Mouse (Mus musculus): ENCODE measurements around the gene Ccdc32. TPM values are rescaled to one million over a fixed set of nuclear protein-coding genes. Genes with fewer than 3 reads are reported as not detected.

Ccdc32 gene
- polyA plus RNA-seq, 1 experiment from 2014 or later: 20.0 TPM

DNA sequence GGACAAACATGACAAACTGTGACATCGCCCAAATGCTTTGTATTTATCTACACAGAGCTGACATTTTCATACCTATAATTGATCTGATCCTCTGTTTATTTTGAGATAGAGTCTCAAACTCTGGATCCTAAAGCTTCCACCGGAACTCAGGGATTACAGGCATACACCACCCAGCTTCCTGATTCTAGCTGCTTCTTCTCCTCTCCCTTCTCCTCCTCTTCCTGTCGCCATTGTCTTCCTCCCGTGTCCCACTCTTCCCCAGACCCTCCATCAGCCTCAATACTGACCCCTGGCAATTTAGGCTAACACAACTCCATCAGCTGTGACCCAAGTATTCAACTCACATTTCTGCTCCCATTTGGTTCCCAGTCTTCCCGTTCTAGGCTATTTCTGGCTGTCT is 52.3 kb downstream of the Ccdc32 start:
- H3K4me1 ChIP-seq (replicated peaks): peaks cover 10% of the 10 kb centered on the region
- WGBS: 14% methylated on average over 5 of the region's 5 CpGs
- H3K9ac ChIP-seq (replicated peaks): peak overlapping the region; percentile 74
- H3K36me3 ChIP-seq: no peaks in the 10 kb centered on the region
- H3K9me3 ChIP-seq: no peaks in the 10 kb centered on the region
- peak overlapping the region; percentile 64 for H3K4me3 ChIP-seq (replicated peaks)
- H3K27me3 ChIP-seq: peaks cover 57% of the 10 kb centered on the region
- H3K27ac ChIP-seq: no peak overlapping the region
- no peak for ATAC-seq (ENCODE audit: insufficient number of reproducible peaks, insufficient read depth, low FRiP score, low TSS enrichment, low read depth)
- H3K4me2 ChIP-seq: peak overlapping the region; percentile 86

DNA sequence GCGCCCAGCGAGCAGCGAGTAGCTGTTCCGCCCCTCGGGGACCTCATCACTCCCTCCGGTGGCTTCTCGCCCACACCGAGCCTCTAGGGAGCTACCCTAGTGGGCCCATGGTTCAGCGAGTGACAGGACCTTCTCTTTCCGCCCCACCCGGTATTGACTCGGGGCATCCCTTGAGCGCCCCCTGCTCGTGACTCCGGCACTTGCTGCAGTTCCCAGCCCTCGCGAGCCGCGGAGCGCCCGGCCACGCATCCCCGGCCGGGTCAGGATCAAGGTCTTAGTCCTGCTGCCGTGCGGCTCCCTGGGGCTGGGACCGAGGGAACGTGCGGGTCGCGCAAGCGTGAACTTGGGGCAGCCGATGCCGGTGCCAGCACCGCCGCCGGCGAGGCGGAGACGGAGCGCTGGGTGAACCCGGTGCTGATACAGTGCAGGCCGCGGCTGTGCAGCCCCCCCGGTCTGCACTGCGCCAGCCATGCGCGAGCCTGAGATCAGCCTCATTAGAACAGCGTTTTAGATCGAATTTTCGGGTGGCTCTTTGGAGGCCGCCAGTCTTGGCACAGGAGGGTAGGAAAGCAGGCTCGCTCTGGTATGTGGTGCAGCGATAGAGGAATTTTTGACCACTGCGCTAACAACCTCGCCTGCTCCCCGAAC is 52.8 kb downstream of the Ccdc32 start:
- H3K27me3 ChIP-seq: peaks cover 60% of the 10 kb centered on the region
- H3K4me1 ChIP-seq (replicated peaks): peaks cover 10% of the 10 kb centered on the region
- H3K4me3 ChIP-seq (replicated peaks): peak overlapping the region; percentile 64
- no peaks in the 10 kb centered on the region for H3K9me3 ChIP-seq
- no peaks in the 10 kb centered on the region for H3K36me3 ChIP-seq
- no peak overlapping the region for H3K27ac ChIP-seq
- peak overlapping the region; percentile 74 for H3K9ac ChIP-seq (replicated peaks)
- 2% methylated on average over 57 of the region's 57 CpGs for WGBS
- peak overlapping the region; percentile 86 for H3K4me2 ChIP-seq
- peak; percentile 53; the same call in 1 of the 2 replicates for ATAC-seq (ENCODE audit: insufficient number of reproducible peaks, insufficient read depth, low FRiP score, low TSS enrichment, low read depth)

GRCm38 (mm10) chr2:118975855-118976254 is 53.3 kb downstream of the Ccdc32 start:
- no peak for ATAC-seq (ENCODE audit: insufficient number of reproducible peaks, insufficient read depth, low FRiP score, low TSS enrichment, low read depth)
- no peak overlapping the region for H3K27ac ChIP-seq
- 6% methylated on average over 15 of the region's 15 CpGs for WGBS

GRCm38 (mm10) chr2:118972687-118973376 is 56.4 kb downstream of the Ccdc32 start:
- 2% methylated on average over 33 of the region's 33 CpGs for WGBS
- peak overlapping the region; percentile 37 for H3K4me3 ChIP-seq (replicated peaks)
- no peak overlapping the region for H3K27ac ChIP-seq
- no peaks in the 10 kb centered on the region for H3K9me3 ChIP-seq
- peaks cover 55% of the 10 kb centered on the region for H3K27me3 ChIP-seq
- peak overlapping the region; percentile 73 for H3K4me2 ChIP-seq
- no peaks in the 10 kb centered on the region for H3K36me3 ChIP-seq
- H3K9ac ChIP-seq (replicated peaks): peak overlapping the region; percentile 51; the same call in 1 of the 2 replicates
- peak; percentile 77; the same call in 1 of the 2 replicates for ATAC-seq (ENCODE audit: insufficient number of reproducible peaks, insufficient read depth, low FRiP score, low TSS enrichment, low read depth)
- peaks cover 10% of the 10 kb centered on the region for H3K4me1 ChIP-seq (replicated peaks)

More at GRCm38 (mm10) chr2:118975855-118976254, 53.3 kb downstream of the Ccdc32 start:
- Histone ChIP-seq H3K36me3 (no peaks in the 10 kb centered on the region), H3K4me2 (peak overlapping the region; percentile 86), H3K4me1 (replicated peaks) (peaks cover 10% of the 10 kb centered on the region), H3K4me3 (replicated peaks) (peak overlapping the region; percentile 64), H3K9me3 (no peaks in the 10 kb centered on the region), H3K27me3 (peaks cover 60% of the 10 kb centered on the region), H3K9ac (replicated peaks) (peak overlapping the region; percentile 74)

DNA sequence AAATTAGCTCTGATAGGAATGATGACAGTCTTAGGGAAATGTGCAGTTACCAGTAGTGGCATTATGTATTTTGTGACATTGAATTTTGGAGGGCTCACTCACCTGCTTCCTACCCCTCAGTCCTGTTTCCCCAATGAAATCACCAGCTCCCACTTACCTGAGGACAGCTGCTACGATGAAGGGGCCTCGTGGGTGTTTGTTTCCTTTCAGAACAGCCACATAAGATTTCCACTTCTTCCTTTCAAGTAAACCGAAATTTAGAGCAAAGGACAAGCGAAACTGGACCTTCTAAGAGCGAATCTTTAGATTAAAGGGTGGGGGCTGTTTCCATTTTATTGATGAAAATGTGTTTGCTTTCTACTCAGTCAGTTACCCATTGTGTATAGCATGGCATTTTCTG is 57.1 kb downstream of the Ccdc32 start:
- Histone ChIP-seq H3K9me3 (no peaks in the 10 kb centered on the region), H3K36me3 (no peaks in the 10 kb centered on the region), H3K4me2 (no peak overlapping the region), H3K27me3 (peaks cover 48% of the 10 kb centered on the region), H3K27ac (no peak overlapping the region), H3K9ac (replicated peaks) (no peak overlapping the region), H3K4me3 (replicated peaks) (no peak overlapping the region), H3K4me1 (replicated peaks) (peaks cover 10% of the 10 kb centered on the region)
- ATAC-seq (ENCODE audit: insufficient number of reproducible peaks, insufficient read depth, low FRiP score, low TSS enrichment, low read depth): no peak
- WGBS: 75% methylated on average over 5 of the region's 5 CpGs

DNA sequence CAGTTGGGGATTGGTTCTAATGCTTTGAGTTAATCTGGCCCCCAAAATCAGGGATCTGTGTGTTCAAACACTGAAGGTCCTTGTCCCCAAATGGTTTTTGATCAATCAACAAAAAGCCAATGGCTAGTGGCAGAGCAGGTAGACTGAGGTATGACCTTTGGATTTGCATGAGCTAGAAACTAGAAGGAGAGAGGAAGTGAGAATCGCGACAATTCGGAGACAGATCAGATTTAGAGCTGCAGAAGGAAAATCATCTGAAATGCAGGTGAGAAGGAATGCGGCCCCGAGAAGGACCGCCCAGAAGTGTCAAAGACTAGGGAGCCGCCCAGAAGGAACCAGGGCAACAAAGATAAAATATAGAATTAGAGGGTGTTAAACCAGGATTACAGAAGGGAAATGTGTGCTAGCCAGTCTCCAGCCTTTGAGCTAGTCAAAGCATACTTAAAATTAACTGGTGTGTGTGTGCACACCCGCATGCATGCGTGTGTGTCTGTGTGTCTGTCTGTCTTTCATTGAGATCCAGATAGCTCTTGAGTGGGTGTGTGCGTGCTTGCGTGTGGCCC is 59.5 kb downstream of the Ccdc32 start:
- H3K4me1 ChIP-seq (replicated peaks): peaks cover 4% of the 10 kb centered on the region; the same call in 1 of the 2 replicates
- H3K9ac ChIP-seq (replicated peaks): no peak overlapping the region
- WGBS: 84% methylated on average over 11 of the region's 11 CpGs
- no peaks in the 10 kb centered on the region for H3K9me3 ChIP-seq
- H3K36me3 ChIP-seq: no peaks in the 10 kb centered on the region
- no peak overlapping the region for H3K4me3 ChIP-seq (replicated peaks)
- peaks cover 24% of the 10 kb centered on the region for H3K27me3 ChIP-seq
- no peak overlapping the region for H3K27ac ChIP-seq
- ATAC-seq (ENCODE audit: insufficient number of reproducible peaks, insufficient read depth, low FRiP score, low TSS enrichment, low read depth): no peak
- no peak overlapping the region for H3K4me2 ChIP-seq

Other genes starting within 250 kb of the Ccdc32 start
- gene Disp2, start 249.7 kb downstream of the Ccdc32 start, polyA plus RNA-seq (2016; fragmentation: Nextera tagmentation; extraction: Ambion mirVana): 0.05 and 0.14 TPM in 2 replicates
- 141 and 150 TPM in 2 replicates for gene Knstrn, start 215.4 kb downstream of the Ccdc32 start, polyA plus RNA-seq (2016; fragmentation: Nextera tagmentation; extraction: Ambion mirVana)
- 90.9 and 97.7 TPM in 2 replicates for gene Ivd, start 167.4 kb downstream of the Ccdc32 start, polyA plus RNA-seq (2016; fragmentation: Nextera tagmentation; extraction: Ambion mirVana)
- 3.5 and 4.4 TPM in 2 replicates for gene Bahd1, start 129.0 kb downstream of the Ccdc32 start, polyA plus RNA-seq (2016; fragmentation: Nextera tagmentation; extraction: Ambion mirVana)
- 42.9 and 45.6 TPM in 2 replicates for gene Chst14, start 102.9 kb downstream of the Ccdc32 start, polyA plus RNA-seq (2016; fragmentation: Nextera tagmentation; extraction: Ambion mirVana)
- gene Rpusd2, start 5.4 kb upstream of the Ccdc32 start, polyA plus RNA-seq (2016; fragmentation: Nextera tagmentation; extraction: Ambion mirVana): 5.4 and 6.2 TPM in 2 replicates
- gene Knl1, start 17.7 kb upstream of the Ccdc32 start, polyA plus RNA-seq (2016; fragmentation: Nextera tagmentation; extraction: Ambion mirVana): 61.7 and 63.8 TPM in 2 replicates
- 63.9 and 64.0 TPM in 2 replicates for gene Rad51, start 83.4 kb upstream of the Ccdc32 start, polyA plus RNA-seq (2016; fragmentation: Nextera tagmentation; extraction: Ambion mirVana)
- 45.6 and 47.1 TPM in 2 replicates for gene Rmdn3, start 127.6 kb upstream of the Ccdc32 start, polyA plus RNA-seq (2016; fragmentation: Nextera tagmentation; extraction: Ambion mirVana)
- 5.0 and 6.7 TPM in 2 replicates for gene Gchfr, start 138.4 kb upstream of the Ccdc32 start, polyA plus RNA-seq (2016; fragmentation: Nextera tagmentation; extraction: Ambion mirVana)
- gene Gm14137, start 145.1 kb upstream of the Ccdc32 start, polyA plus RNA-seq (2016; fragmentation: Nextera tagmentation; extraction: Ambion mirVana): 0.44 and 0.65 TPM in 2 replicates
- gene Zfyve19, start 179.2 kb upstream of the Ccdc32 start, polyA plus RNA-seq (2016; fragmentation: Nextera tagmentation; extraction: Ambion mirVana): 52.5 and 56.7 TPM in 2 replicates
- 29.2 and 29.6 TPM in 2 replicates for gene Dnajc17, start 179.4 kb upstream of the Ccdc32 start, polyA plus RNA-seq (2016; fragmentation: Nextera tagmentation; extraction: Ambion mirVana)
- not detected in 2 replicates for gene Ppp1r14d, start 200.5 kb upstream of the Ccdc32 start, polyA plus RNA-seq (2016; fragmentation: Nextera tagmentation; extraction: Ambion mirVana)
- gene Spint1, start 208.0 kb upstream of the Ccdc32 start, polyA plus RNA-seq (2016; fragmentation: Nextera tagmentation; extraction: Ambion mirVana): 7.8 and 9.3 TPM in 2 replicates
- gene Rhov, start 241.9 kb upstream of the Ccdc32 start, polyA plus RNA-seq (2016; fragmentation: Nextera tagmentation; extraction: Ambion mirVana): 8.5 TPM in 2 replicates

Measured in limb, embryonic 12.5 days (tissue).